Mouse (Mus musculus): Measurements from ENCODE around the gene Appl2. TPM values are rescaled to one million over a fixed set of nuclear protein-coding genes. Genes with fewer than 3 reads are reported as not detected.

Gene Appl2
- polyA plus RNA-seq, 1 experiment from 2014 or later = 27.5 TPM

- Histone ChIP-seq H3K27ac (ENCODE audit: low read depth, low read length) (peak overlapping the region; percentile 28), H3K4me3 (ENCODE audit: low read depth, low read length) (no peak overlapping the region), H3K9me3 (ENCODE audit: control insufficient read depth) (no peaks in the 10 kb centered on the region), H3K36me3 (ENCODE audit: control insufficient read depth, insufficient read depth) (0 out of 2 replicates have a peak, but pooled peaks cover 4% of the 10 kb centered on the region), H3K4me2 (replicated peaks; ENCODE audit: low read depth) (0 out of 2 replicates have a peak overlapping the region, but pooled peaks have one; percentile 27), H3K4me1 (replicated peaks; ENCODE audit: control insufficient read depth, insufficient read depth, low read length) (peaks cover 13% of the 10 kb centered on the region; the same call in 1 of the 2 replicates), H3K9ac (ENCODE audit: low read depth, low read length) (no peak overlapping the region), H3K27me3 (replicated peaks; ENCODE audit: control insufficient read depth, insufficient read depth, low read length) (no peaks in the 10 kb centered on the region)
- no peak for TF ChIP-seq CTCF (IDR thresholded peaks at IDR 0.05; ENCODE audit: low read depth)
- ATAC-seq = no peak
- whole genome bisulfite sequencing = 87% methylated on average over 3 of the region's 3 CpGs
Observed at GRCm38 (mm10) chr10:83645716-83645990, 2.9 kb downstream of the Appl2 start.

- no peak for TF ChIP-seq CTCF (IDR thresholded peaks at IDR 0.05; ENCODE audit: low read depth)
- Histone ChIP-seq H3K27ac (ENCODE audit: low read depth, low read length) (peak overlapping the region; percentile 60), H3K9me3 (ENCODE audit: control insufficient read depth) (no peaks in the 10 kb centered on the region), H3K9ac (ENCODE audit: low read depth, low read length) (peak overlapping the region; percentile 31; the same call in 1 of the 2 replicates), H3K36me3 (ENCODE audit: control insufficient read depth, insufficient read depth) (0 out of 2 replicates have a peak, but pooled peaks cover 4% of the 10 kb centered on the region), H3K4me2 (replicated peaks; ENCODE audit: low read depth) (peak overlapping the region; percentile 27; the same call in 1 of the 2 replicates), H3K27me3 (replicated peaks; ENCODE audit: control insufficient read depth, insufficient read depth, low read length) (no peaks in the 10 kb centered on the region), H3K4me1 (replicated peaks; ENCODE audit: control insufficient read depth, insufficient read depth, low read length) (peaks cover 13% of the 10 kb centered on the region; the same call in 1 of the 2 replicates), H3K4me3 (ENCODE audit: low read depth, low read length) (no peak overlapping the region)
- peak; percentile 21; the same call in 1 of the 2 replicates for ATAC-seq
- WGBS = 34% methylated on average over 16 of the region's 16 CpGs
Observed at GRCm38 (mm10) chr10:83644865-83645715, 3.4 kb downstream of the Appl2 start.

GRCm38 (mm10) chr10:83644167-83644566 lies 4.4 kb downstream of the Appl2 start:
- no peak overlapping the region for H3K9ac ChIP-seq (ENCODE audit: low read depth, low read length)
- no peak for TF ChIP-seq CTCF (IDR thresholded peaks at IDR 0.05; ENCODE audit: low read depth)

GRCm38 (mm10) chr10:83641641-83642040 lies 6.9 kb downstream of the Appl2 start:
- peaks cover 12% of the 10 kb centered on the region; the same call in 1 of the 2 replicates for H3K36me3 ChIP-seq (ENCODE audit: control insufficient read depth, insufficient read depth)
- no peak overlapping the region for H3K9ac ChIP-seq (ENCODE audit: low read depth, low read length)
- H3K27me3 ChIP-seq (replicated peaks; ENCODE audit: control insufficient read depth, insufficient read depth, low read length) = no peaks in the 10 kb centered on the region
- no peaks in the 10 kb centered on the region for H3K9me3 ChIP-seq (ENCODE audit: control insufficient read depth)
- H3K27ac ChIP-seq (ENCODE audit: low read depth, low read length) = no peak overlapping the region
- 73% methylated on average over 3 of the region's 3 CpGs for WGBS
- no peak overlapping the region for H3K4me2 ChIP-seq (replicated peaks; ENCODE audit: low read depth)
- H3K4me1 ChIP-seq (replicated peaks; ENCODE audit: control insufficient read depth, insufficient read depth, low read length) = peaks cover 6% of the 10 kb centered on the region; the same call in 1 of the 2 replicates
- H3K4me3 ChIP-seq (ENCODE audit: low read depth, low read length) = no peak overlapping the region
- no peak for TF ChIP-seq CTCF (IDR thresholded peaks at IDR 0.05; ENCODE audit: low read depth)
- no peak for ATAC-seq

More at GRCm38 (mm10) chr10:83644167-83644566, 4.4 kb downstream of the Appl2 start:
- H3K36me3 ChIP-seq (ENCODE audit: control insufficient read depth, insufficient read depth) = peaks cover 9% of the 10 kb centered on the region; the same call in 1 of the 2 replicates
- ATAC-seq = no peak
- no peaks in the 10 kb centered on the region for H3K9me3 ChIP-seq (ENCODE audit: control insufficient read depth)
- no peaks in the 10 kb centered on the region for H3K27me3 ChIP-seq (replicated peaks; ENCODE audit: control insufficient read depth, insufficient read depth, low read length)
- no peak overlapping the region for H3K4me3 ChIP-seq (ENCODE audit: low read depth, low read length)
- H3K27ac ChIP-seq (ENCODE audit: low read depth, low read length) = no peak overlapping the region
- H3K4me1 ChIP-seq (replicated peaks; ENCODE audit: control insufficient read depth, insufficient read depth, low read length) = peaks cover 13% of the 10 kb centered on the region; the same call in 1 of the 2 replicates
- WGBS = 72% methylated on average over 8 of the region's 8 CpGs
- no peak overlapping the region for H3K4me2 ChIP-seq (replicated peaks; ENCODE audit: low read depth)

GRCm38 (mm10) chr10:83639881-83640386 lies 8.6 kb downstream of the Appl2 start:
- H3K4me3 ChIP-seq (ENCODE audit: low read depth, low read length) = no peak overlapping the region
- no peak overlapping the region for H3K4me2 ChIP-seq (replicated peaks; ENCODE audit: low read depth)
- no peak overlapping the region for H3K27ac ChIP-seq (ENCODE audit: low read depth, low read length)
- H3K36me3 ChIP-seq (ENCODE audit: control insufficient read depth, insufficient read depth) = peaks cover 12% of the 10 kb centered on the region; the same call in 1 of the 2 replicates
- TF ChIP-seq CTCF (IDR thresholded peaks at IDR 0.05; ENCODE audit: low read depth) = no peak
- no peaks in the 10 kb centered on the region for H3K27me3 ChIP-seq (replicated peaks; ENCODE audit: control insufficient read depth, insufficient read depth, low read length)
- no peaks in the 10 kb centered on the region for H3K9me3 ChIP-seq (ENCODE audit: control insufficient read depth)
- H3K9ac ChIP-seq (ENCODE audit: low read depth, low read length) = no peak overlapping the region
- H3K4me1 ChIP-seq (replicated peaks; ENCODE audit: control insufficient read depth, insufficient read depth, low read length) = peaks cover under 1% of the 10 kb centered on the region; the same call in 1 of the 2 replicates
- no peak for ATAC-seq
- WGBS = 93% methylated on average over 10 of the region's 10 CpGs

- Histone ChIP-seq H3K36me3 (ENCODE audit: control insufficient read depth, insufficient read depth) (peaks cover 13% of the 10 kb centered on the region), H3K27ac (ENCODE audit: low read depth, low read length) (no peak overlapping the region), H3K27me3 (replicated peaks; ENCODE audit: control insufficient read depth, insufficient read depth, low read length) (no peaks in the 10 kb centered on the region), H3K4me1 (replicated peaks; ENCODE audit: control insufficient read depth, insufficient read depth, low read length) (no peaks in the 10 kb centered on the region), H3K9me3 (ENCODE audit: control insufficient read depth) (no peaks in the 10 kb centered on the region), H3K9ac (ENCODE audit: low read depth, low read length) (no peak overlapping the region), H3K4me3 (ENCODE audit: low read depth, low read length) (no peak overlapping the region), H3K4me2 (replicated peaks; ENCODE audit: low read depth) (peak overlapping the region; percentile 25; the same call in 1 of the 2 replicates)
- 14% methylated on average over 6 of the region's 6 CpGs for WGBS
- TF ChIP-seq CTCF (IDR thresholded peaks at IDR 0.05; ENCODE audit: low read depth) = no peak
- peak; percentile 80 for ATAC-seq
Observed at GRCm38 (mm10) chr10:83637295-83637694, 11.2 kb downstream of the Appl2 start.

Data from intestine, postnatal 0 days (tissue).